Comparison of ENCODE assay signal across 8 mouse cellular contexts in genomic region chr10:49782061-49782460, GRCm38 (mm10). TPM values are rescaled to one million over a fixed set of nuclear protein-coding genes. Genes with fewer than 3 reads are reported as not detected.
DNase-seq lines count a peak whose midpoint lies in the region; ATAC-seq and TF ChIP-seq lines count a peak whose summit lies in the region.

No protein-coding gene starts in this region.

- H3K27ac ChIP-seq in kidney, embryonic 14.5 days (ENCODE audit: low read depth, low read length) = no peak overlapping the region
- no peak overlapping the region for H3K27ac ChIP-seq in embryonic facial prominence, embryonic 15.5 days (replicated peaks)
- peak overlapping the region; percentile 80; the same call in 1 of the 2 replicates for H3K27ac ChIP-seq in hindbrain, postnatal 0 days
- peak overlapping the region; percentile 91 for H3K27ac ChIP-seq in midbrain, embryonic 16.5 days (ENCODE audit: low read length)

- H3K4me2 ChIP-seq in kidney, embryonic 14.5 days (replicated peaks; ENCODE audit: low read depth, low read length) = peak overlapping the region; percentile 91
- peak overlapping the region; percentile 75 for H3K4me2 ChIP-seq in embryonic facial prominence, embryonic 15.5 days (replicated peaks)
- peak overlapping the region; percentile 78 for H3K4me2 ChIP-seq in hindbrain, postnatal 0 days (ENCODE audit: low read depth, low read length)
- peak overlapping the region; percentile 84 for H3K4me2 ChIP-seq in midbrain, embryonic 16.5 days (ENCODE audit: low read length)

- peaks cover 10% of the 10 kb centered on the region; the same call in 1 of the 2 replicates for H3K27me3 ChIP-seq in kidney, embryonic 14.5 days (ENCODE audit: control insufficient read depth, insufficient read depth, low read length)
- peaks cover 14% of the 10 kb centered on the region; the same call in 1 of the 2 replicates for H3K27me3 ChIP-seq in embryonic facial prominence, embryonic 15.5 days
- H3K27me3 ChIP-seq in hindbrain, postnatal 0 days (ENCODE audit: insufficient read depth, low read length) = no peaks in the 10 kb centered on the region
- no peaks in the 10 kb centered on the region for H3K27me3 ChIP-seq in midbrain, embryonic 16.5 days (ENCODE audit: control insufficient read depth, insufficient read depth, low read depth, low read length)

- H3K4me1 ChIP-seq in kidney, embryonic 14.5 days (ENCODE audit: control insufficient read depth, insufficient read depth, low read length) = no peaks in the 10 kb centered on the region
- peaks cover 11% of the 10 kb centered on the region for H3K4me1 ChIP-seq in embryonic facial prominence, embryonic 15.5 days
- peaks cover 7% of the 10 kb centered on the region; the same call in 1 of the 2 replicates for H3K4me1 ChIP-seq in hindbrain, postnatal 0 days (ENCODE audit: insufficient read depth, low read length)
- peaks cover 30% of the 10 kb centered on the region for H3K4me1 ChIP-seq in midbrain, embryonic 16.5 days (ENCODE audit: control insufficient read depth, insufficient read depth, low read length)

- ATAC-seq in kidney, embryonic 14.5 days (ENCODE audit: low FRiP score, low TSS enrichment) = no peak
- ATAC-seq in embryonic facial prominence, embryonic 15.5 days (ENCODE audit: insufficient number of reproducible peaks, low FRiP score, low TSS enrichment, low read depth) = no peak
- ATAC-seq in hindbrain, postnatal 0 days = peak; percentile 31; the same call in 1 of the 2 replicates
- ATAC-seq in midbrain, embryonic 16.5 days = no peak
- ATAC-seq in inflammation-experienced regulatory T-cells, adult 6 months = no peak

- no peak for DNase-seq in kidney, adult 9 months
- DNase-seq in hindbrain, postnatal 0 days (ENCODE audit: low spot score) = no peak
- DNase-seq in spleen, postnatal 36 days (ENCODE audit: low spot score in 2 of 2) = no peak
- DNase-seq in spleen, adult 18-20 months = no peak

- H3K9ac ChIP-seq in kidney, embryonic 14.5 days (ENCODE audit: low read depth, low read length) = no peak overlapping the region
- no peak overlapping the region for H3K9ac ChIP-seq in embryonic facial prominence, embryonic 15.5 days
- peak overlapping the region; percentile 68 for H3K9ac ChIP-seq in hindbrain, postnatal 0 days (replicated peaks; ENCODE audit: low read length)
- H3K9ac ChIP-seq in midbrain, embryonic 16.5 days (ENCODE audit: low read depth, low read length) = peak overlapping the region; percentile 77

- no peaks in the 10 kb centered on the region for H3K9me3 ChIP-seq in kidney, embryonic 14.5 days (ENCODE audit: control insufficient read depth, low read length)
- no peaks in the 10 kb centered on the region for H3K9me3 ChIP-seq in embryonic facial prominence, embryonic 15.5 days (replicated peaks)
- H3K9me3 ChIP-seq in hindbrain, postnatal 0 days (ENCODE audit: low read length) = no peaks in the 10 kb centered on the region
- no peaks in the 10 kb centered on the region for H3K9me3 ChIP-seq in midbrain, embryonic 16.5 days (replicated peaks; ENCODE audit: control insufficient read depth, low read length, poor library complexity, severe bottlenecking)

- no peaks in the 10 kb centered on the region for H3K36me3 ChIP-seq in kidney, embryonic 14.5 days (ENCODE audit: control insufficient read depth, insufficient read depth, low read length)
- H3K36me3 ChIP-seq in embryonic facial prominence, embryonic 15.5 days = no peaks in the 10 kb centered on the region
- no peaks in the 10 kb centered on the region for H3K36me3 ChIP-seq in hindbrain, postnatal 0 days (ENCODE audit: insufficient read depth, low read length)
- H3K36me3 ChIP-seq in midbrain, embryonic 16.5 days (ENCODE audit: control insufficient read depth, insufficient read depth, low read length) = no peaks in the 10 kb centered on the region

- no peak for TF ChIP-seq CTCF in hindbrain, postnatal 0 days (IDR thresholded peaks at IDR 0.05; ENCODE audit: low read depth)

- WGBS in kidney, embryonic 14.5 days = 0% methylated on average over 7 of the region's 7 CpGs
- WGBS in embryonic facial prominence, embryonic 15.5 days = 6% methylated on average over 7 of the region's 7 CpGs
- WGBS in hindbrain, postnatal 0 days = 1% methylated on average over 7 of the region's 7 CpGs
- WGBS in midbrain, embryonic 16.5 days = 7% methylated on average over 7 of the region's 7 CpGs

- H3K4me3 ChIP-seq in kidney, embryonic 14.5 days (ENCODE audit: low read length) = peak overlapping the region; percentile 48
- peak overlapping the region; percentile 43 for H3K4me3 ChIP-seq in embryonic facial prominence, embryonic 15.5 days (replicated peaks)
- H3K4me3 ChIP-seq in hindbrain, postnatal 0 days (ENCODE audit: low read length) = peak overlapping the region; percentile 65
- peak overlapping the region; percentile 56 for H3K4me3 ChIP-seq in midbrain, embryonic 16.5 days (ENCODE audit: low read depth, low read length)

RNA-seq across cellular contexts. Expression of gene Grik2, which starts 6.5 kb away (rescaled TPM):
- polyA plus RNA-seq in kidney, embryonic 14.5 days (2014; fragmentation: Nextera tagmentation; extraction: Ambion mirVana) = 5.0 and 6.5 TPM in 2 replicates
- polyA plus RNA-seq in embryonic facial prominence, embryonic 15.5 days (2015; fragmentation: Nextera tagmentation; extraction: Ambion mirVana) = 1.2 and 1.5 TPM in 2 replicates
- 88.9 and 120 TPM in 2 replicates for total RNA-seq in hindbrain, postnatal 0 days (2014; rRNA removed)
- 24.9 and 25.5 TPM in 2 replicates for polyA plus RNA-seq in hindbrain, postnatal 0 days (2015; fragmentation: Nextera tagmentation; extraction: Ambion mirVana)
- 35.4 and 37.9 TPM in 2 replicates for polyA plus RNA-seq in midbrain, embryonic 16.5 days (2015; fragmentation: Nextera tagmentation; extraction: Ambion mirVana)
- polyA plus RNA-seq in inflammation-experienced regulatory T-cells, adult 6 months (2017; shearing (Covaris generic)) = not detected

Comparison
In these comparisons a context has a peak if more than half of its experiments do, and no peak if none do; other contexts are left out.
1. H3K27ac ChIP-seq: peak in hindbrain, postnatal 0 days (single experiment) and midbrain, embryonic 16.5 days (single experiment); none in kidney, embryonic 14.5 days (single experiment) and embryonic facial prominence, embryonic 15.5 days (single experiment).
2. H3K9ac ChIP-seq: peak in hindbrain, postnatal 0 days (single experiment) and midbrain, embryonic 16.5 days (single experiment); none in kidney, embryonic 14.5 days (single experiment) and embryonic facial prominence, embryonic 15.5 days (single experiment).
3. Peak in every context shown above with its lines, with median percentiles within 50 percentile points of each other: H3K4me2 ChIP-seq and H3K4me3 ChIP-seq.